Mouse (Mus musculus) MEL (cell line): Measurements from ENCODE around the gene Degs1. TPM values are rescaled to one million over a fixed set of nuclear protein-coding genes. Genes with fewer than 3 reads are reported as not detected.

Experiments used
- DNase-seq: peaks from one replicate; pipeline ENCODE4 v3.0.0; 2011; ENCODE audit warnings: low read depth, low spot score
- H3K27ac ChIP-seq: 2 replicates; pipeline ENCODE4 v1.5.1; 2012; ENCODE audit warnings: low read depth, mild to moderate bottlenecking, control low read depth, low read length, moderate library complexity; ENCODE audit not compliant: control insufficient read depth
- H3K27me3 ChIP-seq, 2 experiments: fragments of 150-350 bp in 1 of 2; sonication (generic) in 1 of 2; 2 replicates each; pipeline ENCODE4 v1.6.1; 2012; ENCODE audit warnings: low read length in 2 of 2, mild to moderate bottlenecking in 2 of 2, improper control_type of control experiment in 1 of 2, moderate library complexity in 1 of 2; ENCODE audit not compliant: insufficient read depth in 2 of 2, control insufficient read depth in 1 of 2
- H3K36me3 ChIP-seq, 2 experiments: 2 replicates each; pipeline ENCODE4 v1.6.1; 2012 to 2014; ENCODE audit warnings: low read length in 2 of 2, improper control_type of control experiment in 1 of 2, inconsistent platforms in 1 of 2, mild to moderate bottlenecking in 1 of 2; ENCODE audit not compliant: insufficient read depth in 2 of 2, control insufficient read depth in 1 of 2
- H3K4me1 ChIP-seq, 2 experiments: fragments of 150-350 bp in 1 of 2; sonication (generic) in 1 of 2; 2 replicates each; pipeline ENCODE4 v1.6.1; 2012; ENCODE audit warnings: low read length in 2 of 2, improper control_type of control experiment in 1 of 2, mild to moderate bottlenecking in 1 of 2; ENCODE audit not compliant: insufficient read depth in 2 of 2, control insufficient read depth in 1 of 2
- H3K4me3 ChIP-seq, 2 experiments: fragments of 150-350 bp in 1 of 2; sonication (generic) in 1 of 2; 2 replicates each; pipeline ENCODE4 v1.5.1; 2012; ENCODE audit warnings: low read depth in 2 of 2, low read length in 2 of 2, mild to moderate bottlenecking in 2 of 2, moderate library complexity in 2 of 2, control low read depth in 1 of 2, improper control_type of control experiment in 1 of 2; ENCODE audit not compliant: control insufficient read depth in 1 of 2, insufficient read depth in 1 of 2
- H3K79me2 ChIP-seq: 2 replicates; pipeline ENCODE4 v1.6.1; 2012; ENCODE audit warnings: mild to moderate bottlenecking, low read length, moderate library complexity; ENCODE audit not compliant: control insufficient read depth, poor library complexity, insufficient read depth
- H3K9ac ChIP-seq: 2 replicates; pipeline ENCODE4 v1.6.1; 2012; ENCODE audit warnings: low read depth, mild to moderate bottlenecking, control low read depth, low read length, moderate library complexity; ENCODE audit not compliant: control insufficient read depth, poor library complexity, severe bottlenecking
- H3K9me3 ChIP-seq: fragments of 150-350 bp; sonication (generic); replicated peaks from 2 replicates; pipeline ENCODE4 v1.6.1; 2012; ENCODE audit warnings: mild to moderate bottlenecking, low read length, improper control_type of control experiment, moderate library complexity; ENCODE audit not compliant: insufficient read depth
- CHD1 ChIP-seq: IDR thresholded peaks from 2 replicates; pipeline ENCODE4 v1.6.1; 2012; ENCODE audit warnings: low read depth, mild to moderate bottlenecking, inconsistent platforms, low read length, improper control_type of control experiment
- CHD2 ChIP-seq: IDR thresholded peaks from 2 replicates; pipeline ENCODE4 v1.6.1; 2011; ENCODE audit warnings: low read length, improper control_type of control experiment
- CTCF ChIP-seq, 3 experiments: IDR thresholded peaks in 2 of 3; conservative IDR thresholded peaks in 1 of 3; 2 replicates each; pipeline ENCODE4 v1.5.1; 2011 to 2012; ENCODE audit warnings: low read length in 3 of 3, low read depth in 2 of 3, mild to moderate bottlenecking in 2 of 3, improper control_type of control experiment in 1 of 3, inconsistent platforms in 1 of 3, mixed read lengths in 1 of 3, moderate library complexity in 1 of 3; ENCODE audit not compliant: control insufficient read depth in 1 of 3, insufficient read depth in 1 of 3, poor library complexity in 1 of 3, severe bottlenecking in 1 of 3
- E2F4 ChIP-seq: IDR thresholded peaks from 2 replicates; pipeline ENCODE4 v1.6.1; 2011; ENCODE audit warnings: low read depth, low read length, improper control_type of control experiment, borderline replicate concordance
- ELF1 ChIP-seq: IDR thresholded peaks from 2 replicates; pipeline ENCODE4 v1.6.1; 2014; ENCODE audit warnings: low read depth, mild to moderate bottlenecking, inconsistent platforms, low read length, improper control_type of control experiment, moderate library complexity
- EP300 ChIP-seq, 2 experiments: IDR thresholded peaks; 2 replicates each; pipeline ENCODE4 v1.6.1; 2011; ENCODE audit warnings: improper control_type of control experiment in 2 of 2, low read length in 2 of 2, low read depth in 1 of 2, mild to moderate bottlenecking in 1 of 2
- ETS1 ChIP-seq: IDR thresholded peaks from 2 replicates; pipeline ENCODE4 v1.6.1; 2012; ENCODE audit warnings: low read depth, mild to moderate bottlenecking, inconsistent platforms, low read length, improper control_type of control experiment, moderate library complexity
- GABPA ChIP-seq: IDR thresholded peaks from 2 replicates; pipeline ENCODE4 v1.6.1; 2012; ENCODE audit warnings: low read depth, mild to moderate bottlenecking, inconsistent platforms, low read length, improper control_type of control experiment, moderate library complexity
- GATA1 ChIP-seq: IDR thresholded peaks from 2 replicates; pipeline ENCODE4 v1.6.1; 2011; ENCODE audit warnings: low read depth, low read length, improper control_type of control experiment
- HCFC1 ChIP-seq: IDR thresholded peaks from 2 replicates; pipeline ENCODE4 v1.6.1; 2012; ENCODE audit warnings: low read depth, mild to moderate bottlenecking, inconsistent platforms, low read length, improper control_type of control experiment, moderate library complexity
- JUND ChIP-seq: IDR thresholded peaks from 2 replicates; pipeline ENCODE4 v1.6.1; 2011; ENCODE audit warnings: low read depth, mild to moderate bottlenecking, improper control_type of control experiment, low read length
- KAT2A ChIP-seq: conservative IDR thresholded peaks from 2 replicates; pipeline ENCODE4 v1.6.1; 2012; ENCODE audit warnings: low read depth, low read length, improper control_type of control experiment, inconsistent platforms
- MAFK ChIP-seq: IDR thresholded peaks from 2 replicates; pipeline ENCODE4 v1.6.1; 2011; ENCODE audit warnings: low read depth, mild to moderate bottlenecking, low read length, improper control_type of control experiment, borderline replicate concordance
- MAZ ChIP-seq: IDR thresholded peaks from 2 replicates; pipeline ENCODE4 v1.6.1; 2012; ENCODE audit warnings: low read depth, mild to moderate bottlenecking, inconsistent platforms, low read length, improper control_type of control experiment
- MEF2A ChIP-seq: IDR thresholded peaks from 2 replicates; pipeline ENCODE4 v1.6.1; 2014; ENCODE audit warnings: low read depth, mild to moderate bottlenecking, inconsistent platforms, low read length, improper control_type of control experiment; ENCODE audit not compliant: poor library complexity, insufficient replicate concordance, severe bottlenecking; ENCODE audit errors: extremely low read depth
- MXI1 ChIP-seq: IDR thresholded peaks from 2 replicates; pipeline ENCODE4 v1.6.1; 2011; ENCODE audit warnings: mild to moderate bottlenecking, low read depth, low read length, improper control_type of control experiment
- MYB ChIP-seq: IDR thresholded peaks from 2 replicates; pipeline ENCODE4 v1.6.1; 2011; ENCODE audit warnings: mild to moderate bottlenecking, low read depth, low read length, improper control_type of control experiment
- MYC ChIP-seq: IDR thresholded peaks from 2 replicates; pipeline ENCODE4 v1.6.1; 2011; ENCODE audit warnings: low read depth, mild to moderate bottlenecking, low read length, improper control_type of control experiment, moderate library complexity
- NRF1 ChIP-seq: IDR thresholded peaks from 2 replicates; pipeline ENCODE4 v1.6.1; 2014; ENCODE audit warnings: low read depth, mild to moderate bottlenecking, inconsistent platforms, low read length, improper control_type of control experiment, moderate library complexity; ENCODE audit not compliant: poor library complexity, insufficient read depth, severe bottlenecking
- POLR2A ChIP-seq, 2 experiments: IDR thresholded peaks; 2 replicates each; pipeline ENCODE4 v1.6.1; 2011 to 2012; ENCODE audit warnings: low read length in 2 of 2, mild to moderate bottlenecking in 2 of 2, control low read depth in 1 of 2, improper control_type of control experiment in 1 of 2, low read depth in 1 of 2, moderate library complexity in 1 of 2; ENCODE audit not compliant: control insufficient read depth in 1 of 2, insufficient read depth in 1 of 2, poor library complexity in 1 of 2
- POLR2AphosphoS2 ChIP-seq: IDR thresholded peaks from 2 replicates; pipeline ENCODE4 v1.6.1; 2011; ENCODE audit warnings: low read length, improper control_type of control experiment
- POLR2AphosphoS5 ChIP-seq: IDR thresholded peaks from 2 replicates; pipeline ENCODE4 v1.6.1; 2012; ENCODE audit warnings: low read depth, borderline replicate concordance, mild to moderate bottlenecking, inconsistent platforms, low read length, moderate library complexity, mixed read lengths
- RCOR1 ChIP-seq: IDR thresholded peaks from 2 replicates; pipeline ENCODE4 v1.6.1; 2012; ENCODE audit warnings: low read depth, mild to moderate bottlenecking, inconsistent platforms, low read length, improper control_type of control experiment
- SIN3A ChIP-seq: IDR thresholded peaks from 2 replicates; pipeline ENCODE4 v1.6.1; 2012; ENCODE audit warnings: low read length, improper control_type of control experiment, inconsistent platforms
- SMC3 ChIP-seq: IDR thresholded peaks from 2 replicates; pipeline ENCODE4 v1.6.1; 2011; ENCODE audit warnings: low read depth, low read length, improper control_type of control experiment
- TBP ChIP-seq: IDR thresholded peaks from 2 replicates; pipeline ENCODE4 v1.8.0; 2011; ENCODE audit warnings: low read depth, low read length, improper control_type of control experiment
- TCF12 ChIP-seq: IDR thresholded peaks from 2 replicates; pipeline ENCODE4 v1.6.1; 2014; ENCODE audit warnings: low read depth, mild to moderate bottlenecking, inconsistent platforms, low read length, improper control_type of control experiment, moderate library complexity
- UBTF ChIP-seq: IDR thresholded peaks from 2 replicates; pipeline ENCODE4 v1.6.1; 2012; ENCODE audit warnings: low read depth, mild to moderate bottlenecking, inconsistent platforms, low read length, improper control_type of control experiment, moderate library complexity, borderline replicate concordance; ENCODE audit not compliant: insufficient read depth
- USF1 ChIP-seq: IDR thresholded peaks from 2 replicates; pipeline ENCODE4 v1.6.1; 2014; ENCODE audit warnings: low read depth, mild to moderate bottlenecking, inconsistent platforms, low read length, improper control_type of control experiment, moderate library complexity
- USF2 ChIP-seq, 2 experiments: IDR thresholded peaks; 2 replicates each; pipeline ENCODE4 v1.6.1; 2011 to 2012; ENCODE audit warnings: improper control_type of control experiment in 2 of 2, low read length in 2 of 2, borderline replicate concordance in 1 of 2, inconsistent platforms in 1 of 2, low read depth in 1 of 2, mild to moderate bottlenecking in 1 of 2; ENCODE audit not compliant: insufficient read depth in 1 of 2
- ZKSCAN1 ChIP-seq: IDR thresholded peaks from 2 replicates; pipeline ENCODE4 v1.6.1; 2012; ENCODE audit warnings: low read depth, mild to moderate bottlenecking, inconsistent platforms, low read length, improper control_type of control experiment, moderate library complexity
- ZMIZ1 ChIP-seq: IDR thresholded peaks from 2 replicates; pipeline ENCODE4 v1.6.1; 2012; ENCODE audit warnings: low read depth, mild to moderate bottlenecking, inconsistent platforms, low read length, improper control_type of control experiment, moderate library complexity
- ZNF384 ChIP-seq: IDR thresholded peaks from 2 replicates; pipeline ENCODE4 v1.6.1; 2012; ENCODE audit warnings: low read depth, mild to moderate bottlenecking, inconsistent platforms, low read length, improper control_type of control experiment
- polyA plus RNA-seq, 2 experiments: library from polyadenylated mRNA; stranded (reverse) in 1 of 2; unstranded in 1 of 2; fragments of >175 nt in 1 of 2; fragments of >200 nt in 1 of 2; gene quantifications; 2 replicates each; pipeline versions ENCODE4 v1.2.1 to v1.2.4; 2012; ENCODE audit warnings: low replicate concordance in 2 of 2, low read depth in 1 of 2; ENCODE audit not compliant: insufficient read length in 2 of 2, insufficient read depth in 1 of 2, missing spikeins in 1 of 2
- total RNA-seq: library from RNA; depleted of rRNA; stranded (reverse); fragments of 300-350 nt; gene quantifications from 2 replicates; pipeline ENCODE4 v1.2.3, GENCODE M21; 2012; rRNA removed

The Degs1 gene
- total RNA-seq (40.3 and 46.3 TPM in 2 replicates), polyA plus RNA-seq (10 to 100 TPM in 1 of 2 experiments, not detected in 1; 54.3 TPM)

- H3K27ac ChIP-seq: peak within 1 kb of the TSS; percentile 76
- H3K27me3 ChIP-seq: no peaks in the 10 kb centered on the region
- peak within 1 kb of the TSS; percentile 98 for H3K9ac ChIP-seq
- no peaks in the 10 kb centered on the region for H3K9me3 ChIP-seq
- peak; percentile 93 for DNase-seq
- H3K36me3 ChIP-seq: peaks cover 9 to 13% of the 10 kb centered on the region in 2 experiments; a peak in 3 of 4 replicates
- H3K4me1 ChIP-seq: peaks cover 4 to 12% of the 10 kb centered on the region in 2 experiments; a peak in 3 of 4 replicates
- H3K79me2 ChIP-seq: peaks cover 30% of the 10 kb centered on the region
- peak within 1 kb of the TSS; percentile 82 to 90 for H3K4me3 ChIP-seq
- TF ChIP-seq RCOR1 (peak; percentile 76), ETS1 (peak; percentile 59), CHD1 (no peak), UBTF (peak; percentile 59; the same call in 1 of the 2 replicates), MYC (0 out of 2 replicates have a peak, but pooled peaks have one; percentile 27), SIN3A (peak; percentile 76), MAFK (no peak), POLR2AphosphoS2 (peak; percentile 74; the same call in 1 of the 2 replicates), MEF2A (no peak), CHD2 (no peak), TCF12 (peak; percentile 59), ELF1 (no peak), MYB (no peak), CTCF (IDR thresholded peaks at IDR 0.05 in 2 of 3, conservative IDR thresholded peaks at IDR 0.05 in 1 of 3; ENCODE audit: control insufficient read depth in 1 of 3, insufficient read depth in 1 of 3, low read depth in 2 of 3, low read length in 3 of 3, poor library complexity in 1 of 3, severe bottlenecking in 1 of 3) (no peak), JUND (no peak), ZNF384 (no peak), GABPA (no peak), KAT2A (no peak), ZKSCAN1 (no peak), NRF1 (no peak), USF1 (peak; percentile 90), GATA1 (peak; percentile 84), USF2 (IDR thresholded peaks at IDR 0.05; ENCODE audit: borderline replicate concordance in 1 of 2, insufficient read depth in 1 of 2, low read depth in 1 of 2, low read length in 2 of 2) (peak; percentile 13 to 50; a peak in 1 of 4 replicates), POLR2A (IDR thresholded peaks at IDR 0.05; ENCODE audit: control insufficient read depth in 1 of 2, insufficient read depth in 1 of 2, low read depth in 1 of 2, low read length in 2 of 2, poor library complexity in 1 of 2) (peak; percentile 95 to 96; a peak in 3 of 4 replicates), SMC3 (no peak), EP300 (IDR thresholded peaks at IDR 0.05; ENCODE audit: low read depth in 1 of 2, low read length in 2 of 2) (peak in 1 of 2 experiments; percentile 38; a peak in 1 of 4 replicates), E2F4 (no peak), MAZ (no peak), HCFC1 (no peak; the same call in 1 of the 2 replicates), TBP (0 out of 2 replicates have a peak, but pooled peaks have one; percentile 38), MXI1 (peak; percentile 68), POLR2AphosphoS5 (no peak), ZMIZ1 (peak; percentile 67)
These were observed at the start of gene Degs1 for GRCm38 (mm10) chr1:182282091-182283075. Degs1 (minus strand) TSS chr1:182282804.
